Mouse (Mus musculus): ENCODE results near the gene Nmnat3.
"Not testable (repeated sequence)": the region's sequence is repeated elsewhere in the genome, so short reads cannot be mapped to it uniquely, and the experiment has no call there.

Gene Nmnat3

GRCm38 (mm10) chr9:98287135-98287534 is at the start of gene Nmnat3:
Nmnat3 (plus strand) TSS chr9:98287435.
- DNase-seq (ENCODE audit: low spot score): not testable (repeated sequence)

GRCm38 (mm10) chr9:98243481-98243880 is 43.8 kb upstream of the Nmnat3 start:
- DNase-seq (ENCODE audit: low spot score): no peak

GRCm38 (mm10) chr9:98244223-98244622 is 43.0 kb upstream of the Nmnat3 start:
- peak; percentile 49 for DNase-seq (ENCODE audit: low spot score)

- no peak for DNase-seq (ENCODE audit: low spot score)
These were observed 42.0 kb upstream of the Nmnat3 start for GRCm38 (mm10) chr9:98245226-98245625.

- no peak for DNase-seq (ENCODE audit: low spot score)
These were observed 40.9 kb upstream of the Nmnat3 start for GRCm38 (mm10) chr9:98246351-98246750.

- no peak for DNase-seq (ENCODE audit: low spot score)
These were observed 27.0 kb upstream of the Nmnat3 start for GRCm38 (mm10) chr9:98260210-98260609.

GRCm38 (mm10) chr9:98261461-98262011 is 25.7 kb upstream of the Nmnat3 start:
- no peak for DNase-seq (ENCODE audit: low spot score)

- DNase-seq (ENCODE audit: low spot score): no peak
These were observed 22.3 kb upstream of the Nmnat3 start for GRCm38 (mm10) chr9:98264916-98265315.

- no peak for DNase-seq (ENCODE audit: low spot score)
These were observed 14.5 kb upstream of the Nmnat3 start for GRCm38 (mm10) chr9:98272734-98273133.

GRCm38 (mm10) chr9:98275080-98275479 is 12.2 kb upstream of the Nmnat3 start:
- DNase-seq (ENCODE audit: low spot score): no peak

GRCm38 (mm10) chr9:98280162-98280561 is 7.1 kb upstream of the Nmnat3 start:
- DNase-seq (ENCODE audit: low spot score): no peak

GRCm38 (mm10) chr9:98285606-98286301 is 1.5 kb upstream of the Nmnat3 start:
- DNase-seq (ENCODE audit: low spot score): no peak

GRCm38 (mm10) chr9:98289665-98290064 is 2.4 kb downstream of the Nmnat3 start:
- no peak for DNase-seq (ENCODE audit: low spot score)

GRCm38 (mm10) chr9:98290591-98290990 is 3.4 kb downstream of the Nmnat3 start:
- no peak for DNase-seq (ENCODE audit: low spot score)

GRCm38 (mm10) chr9:98296383-98297201 is 9.4 kb downstream of the Nmnat3 start:
- peak; percentile 68 for DNase-seq (ENCODE audit: low spot score)

GRCm38 (mm10) chr9:98297234-98297936 is 10.2 kb downstream of the Nmnat3 start:
- no peak for DNase-seq (ENCODE audit: low spot score)

- DNase-seq (ENCODE audit: low spot score): no peak
These were observed 10.8 kb downstream of the Nmnat3 start for GRCm38 (mm10) chr9:98297937-98298595.

- DNase-seq (ENCODE audit: low spot score): no peak
These were observed 11.5 kb downstream of the Nmnat3 start for GRCm38 (mm10) chr9:98298761-98299160.

GRCm38 (mm10) chr9:98299235-98299634 is 12.0 kb downstream of the Nmnat3 start:
- no peak for DNase-seq (ENCODE audit: low spot score)

GRCm38 (mm10) chr9:98300582-98300981 is 13.3 kb downstream of the Nmnat3 start:
- DNase-seq (ENCODE audit: low spot score): no peak

- DNase-seq (ENCODE audit: low spot score): no peak
These were observed 19.8 kb downstream of the Nmnat3 start for GRCm38 (mm10) chr9:98307011-98307410.

All from layer of hippocampus, adult 9-10 months (tissue).